In the genomic region with DNA sequence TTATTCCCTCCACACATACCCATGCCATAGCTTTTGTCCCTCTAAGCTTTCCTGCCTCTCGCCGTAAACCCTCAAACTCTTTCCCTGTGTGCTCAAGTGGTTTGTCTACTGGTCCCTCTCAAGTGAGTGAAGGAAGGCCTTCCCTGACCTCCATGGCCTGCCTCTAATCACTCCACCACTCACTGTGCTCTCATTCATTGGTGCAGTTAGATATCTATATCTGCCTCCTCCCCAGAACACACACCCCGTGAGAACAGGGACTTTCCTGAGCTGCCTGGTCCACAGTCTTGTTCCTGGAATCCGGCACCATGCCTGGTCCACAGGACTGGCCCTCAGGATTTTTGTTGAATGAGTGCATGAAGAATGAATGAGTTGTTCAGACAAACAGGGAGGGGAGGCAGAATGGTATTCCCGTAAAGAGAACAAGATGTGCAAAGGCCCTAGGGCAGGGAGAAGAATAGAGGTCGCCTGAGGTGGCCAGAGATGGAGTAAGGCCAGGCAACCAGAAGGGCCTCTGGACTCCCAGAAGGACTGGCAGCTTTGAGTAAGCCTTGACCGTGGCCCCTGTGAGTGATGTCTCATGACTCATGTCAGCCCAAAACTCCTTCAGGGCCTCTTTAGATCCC, we compare ENCODE assay signal across 16 mouse cellular contexts.
DNase-seq lines count a peak whose midpoint lies in the region; ATAC-seq and TF ChIP-seq lines count a peak whose summit lies in the region.
"Had no signal": no experiment of that assay in that cellular context is flagged by ENCODE, and none has a peak within 500 bp of the region (broad histone marks: within the 10 kb centered on the region; RNA-seq: fewer than 3 reads in every experiment).

No protein-coding gene starts in this region.

- no peak overlapping the region for H3K27ac ChIP-seq in stomach, embryonic 15.5 days
- no peak overlapping the region for H3K27ac ChIP-seq in stomach, postnatal 0 days (replicated peaks)
- H3K27ac ChIP-seq in liver, embryonic 16.5 days (ENCODE audit: low read length), result peak overlapping the region; percentile 78
- H3K27ac ChIP-seq: embryonic facial prominence, embryonic 10.5 days; hindbrain, embryonic 13.5 days; neural tube, embryonic 12.5 days had no signal

- peak; percentile 79; the same call in 1 of the 2 replicates for ATAC-seq in stomach, embryonic 15.5 days (ENCODE audit: insufficient read depth, low FRiP score, low read depth)
- ATAC-seq in stomach, postnatal 0 days (ENCODE audit: low FRiP score, low TSS enrichment), result no peak
- peak; percentile 84 for ATAC-seq in liver, embryonic 16.5 days (ENCODE audit: low read depth)
- ATAC-seq: intestine, postnatal 0 days had no signal

- no peak overlapping the region for H3K9ac ChIP-seq in stomach, embryonic 15.5 days
- no peak overlapping the region for H3K9ac ChIP-seq in stomach, postnatal 0 days (ENCODE audit: low read length)
- peak overlapping the region; percentile 36 for H3K9ac ChIP-seq in liver, embryonic 16.5 days (ENCODE audit: low read depth, low read length)
- H3K9ac ChIP-seq: hindbrain, embryonic 13.5 days; neural tube, embryonic 12.5 days had no signal

- no peaks in the 10 kb centered on the region for H3K27me3 ChIP-seq in stomach, embryonic 15.5 days (replicated peaks)
- H3K27me3 ChIP-seq in stomach, postnatal 0 days (ENCODE audit: control insufficient read depth, insufficient read depth, low read length), result no peaks in the 10 kb centered on the region
- H3K27me3 ChIP-seq in erythroblast, embryonic 14.5 days (ENCODE audit: control insufficient read depth), result no peaks in the 10 kb centered on the region
- H3K27me3 ChIP-seq in liver, embryonic 16.5 days (ENCODE audit: control insufficient read depth, insufficient read depth, low read depth, low read length), result no peaks in the 10 kb centered on the region
- H3K27me3 ChIP-seq: hindbrain, embryonic 13.5 days; neural tube, embryonic 12.5 days had no signal

- no peak for DNase-seq in stomach, postnatal 0 days (ENCODE audit: low spot score)
- DNase-seq in left cerebral cortex, postnatal 4 days, result no peak
- no peak for DNase-seq in cerebellum, postnatal 25 days
- DNase-seq in frontal cortex, postnatal 14 days (ENCODE audit: low spot score in 2 of 2), result no peak
- DNase-seq: adrenal gland, postnatal 36 days; gastrocnemius, postnatal 25 days; kidney, postnatal 10 days; lung, postnatal 10 days; thymus, adult 18-20 months had no signal

- intact Hi-C loops in left cerebral cortex, postnatal 4 days (cut with DNase I), result no loop called here

- no peak overlapping the region for H3K4me2 ChIP-seq in stomach, embryonic 15.5 days
- H3K4me2 ChIP-seq in stomach, postnatal 0 days (replicated peaks; ENCODE audit: low read depth), result no peak overlapping the region
- peak overlapping the region; percentile 52 for H3K4me2 ChIP-seq in liver, embryonic 16.5 days (ENCODE audit: low read depth, low read length)
- H3K4me2 ChIP-seq: hindbrain, embryonic 13.5 days; neural tube, embryonic 12.5 days had no signal

- no peaks in the 10 kb centered on the region for H3K36me3 ChIP-seq in stomach, embryonic 15.5 days
- H3K36me3 ChIP-seq in stomach, postnatal 0 days (ENCODE audit: control insufficient read depth, insufficient read depth, low read length), result no peaks in the 10 kb centered on the region
- peaks cover 4% of the 10 kb centered on the region for H3K36me3 ChIP-seq in erythroblast, embryonic 14.5 days (ENCODE audit: control insufficient read depth)
- no peaks in the 10 kb centered on the region for H3K36me3 ChIP-seq in liver, embryonic 16.5 days (ENCODE audit: control insufficient read depth, insufficient read depth)

- TF ChIP-seq CTCF in stomach, postnatal 0 days (IDR thresholded peaks at IDR 0.05; ENCODE audit: low read depth), result no peak

- no peak overlapping the region for H3K4me3 ChIP-seq in stomach, embryonic 15.5 days (replicated peaks)
- H3K4me3 ChIP-seq in stomach, postnatal 0 days (ENCODE audit: low read depth, low read length), result no peak overlapping the region
- H3K4me3 ChIP-seq in erythroblast, embryonic 14.5 days (replicated peaks), result peak overlapping the region; percentile 1
- no peak overlapping the region for H3K4me3 ChIP-seq in liver, embryonic 16.5 days (ENCODE audit: low read depth, low read length)
- H3K4me3 ChIP-seq: embryonic facial prominence, embryonic 10.5 days; hindbrain, embryonic 13.5 days; neural tube, embryonic 12.5 days had no signal

- TF ChIP-seq EP300 in stomach, postnatal 0 days (optimal IDR thresholded peaks at IDR 0.05), result no peak

- 82% methylated on average over 7 of the region's 7 CpGs for WGBS in stomach, embryonic 15.5 days
- 85% methylated on average over 7 of the region's 7 CpGs for WGBS in stomach, postnatal 0 days
- 59% methylated on average over 7 of the region's 7 CpGs for WGBS in liver, embryonic 16.5 days (ENCODE audit: insufficient replicate concordance)

- no peaks in the 10 kb centered on the region for H3K4me1 ChIP-seq in stomach, embryonic 15.5 days
- H3K4me1 ChIP-seq in stomach, postnatal 0 days (replicated peaks; ENCODE audit: control insufficient read depth, insufficient read depth), result no peaks in the 10 kb centered on the region
- H3K4me1 ChIP-seq in erythroblast, embryonic 14.5 days (ENCODE audit: control insufficient read depth), result peaks cover 63% of the 10 kb centered on the region
- peaks cover 31% of the 10 kb centered on the region for H3K4me1 ChIP-seq in liver, embryonic 16.5 days (ENCODE audit: control insufficient read depth, low read depth, low read length)
- H3K4me1 ChIP-seq: hindbrain, embryonic 13.5 days had no signal

- H3K9me3 ChIP-seq in stomach, embryonic 15.5 days, result no peaks in the 10 kb centered on the region
- no peaks in the 10 kb centered on the region for H3K9me3 ChIP-seq in stomach, postnatal 0 days (ENCODE audit: control insufficient read depth, low read length)
- peaks cover 3% of the 10 kb centered on the region; the same call in 1 of the 2 replicates for H3K9me3 ChIP-seq in erythroblast, embryonic 14.5 days (ENCODE audit: control insufficient read depth, low read length)
- no peaks in the 10 kb centered on the region for H3K9me3 ChIP-seq in liver, embryonic 16.5 days (replicated peaks; ENCODE audit: control insufficient read depth, low read length)
- H3K9me3 ChIP-seq: embryonic facial prominence, embryonic 10.5 days; hindbrain, embryonic 13.5 days; neural tube, embryonic 12.5 days had no signal
